Mouse (Mus musculus) kidney, embryonic 16.5 days (tissue): ENCODE results near the gene Tmem132b. TPM values are rescaled to one million over a fixed set of nuclear protein-coding genes. Genes with fewer than 3 reads are reported as not detected.

Experiments used
- ATAC-seq: fragments of 200-750 bp; cut with Nextera tagmentation; 2 replicates; pipeline ENCODE4 v1.8.0; 2017; ENCODE audit warnings: moderate TSS enrichment; ENCODE audit not compliant: low FRiP score, low TSS enrichment
- H3K27ac ChIP-seq: fragments of 300-500 bp; sonication (generic); 2 replicates; pipeline ENCODE4 v1.5.1; 2014; ENCODE audit warnings: low read length
- H3K27me3 ChIP-seq: fragments of 300-500 bp; sonication (generic); 2 replicates; pipeline ENCODE4 v1.6.1; 2014; ENCODE audit warnings: low read length, control low read depth, mixed read lengths; ENCODE audit not compliant: insufficient read depth
- H3K36me3 ChIP-seq: fragments of 300-500 bp; sonication (generic); 2 replicates; pipeline ENCODE4 v1.6.1; 2014; ENCODE audit warnings: low read length, control low read depth, mixed read lengths; ENCODE audit not compliant: insufficient read depth
- H3K4me1 ChIP-seq: fragments of 300-500 bp; sonication (generic); 2 replicates; pipeline ENCODE4 v1.6.1; 2014; ENCODE audit warnings: low read length, control low read depth, mixed read lengths; ENCODE audit not compliant: insufficient read depth
- H3K4me2 ChIP-seq: fragments of 300-500 bp; sonication (generic); replicated peaks from 2 replicates; pipeline ENCODE4 v1.6.1; 2014; ENCODE audit warnings: low read depth, low read length
- H3K4me3 ChIP-seq: fragments of 300-500 bp; sonication (generic); 2 replicates; pipeline ENCODE4 v1.5.1; 2014; ENCODE audit warnings: mild to moderate bottlenecking, low read length
- H3K9ac ChIP-seq: fragments of 300-500 bp; sonication (generic); replicated peaks from 2 replicates; pipeline ENCODE4 v1.6.1; 2014; ENCODE audit warnings: low read length
- H3K9me3 ChIP-seq: fragments of 300-500 bp; sonication (generic); 2 replicates; pipeline ENCODE4 v1.6.1; 2016; ENCODE audit warnings: low read length, control low read depth
- WGBS: fragments of 180-500 bp; shearing (Covaris S2); extraction: QIAGEN DNeasy Blood & Tissue Kit; methylation state at CpG from one replicate; pipeline ENCODE4 v1.1.7; 2014; 5-methylcytosine and 5-hydroxymethylcytosine counted together
- polyA plus RNA-seq: library from polyadenylated mRNA; unstranded; fragments of >200 nt; fragmentation: Nextera tagmentation; extraction: Ambion mirVana; gene quantifications from 2 replicates; pipeline ENCODE4 v1.2.1, GENCODE M21; 2015

Tmem132b gene
- polyA plus RNA-seq, 1 experiment from 2014 or later: 0.39 TPM

DNA sequence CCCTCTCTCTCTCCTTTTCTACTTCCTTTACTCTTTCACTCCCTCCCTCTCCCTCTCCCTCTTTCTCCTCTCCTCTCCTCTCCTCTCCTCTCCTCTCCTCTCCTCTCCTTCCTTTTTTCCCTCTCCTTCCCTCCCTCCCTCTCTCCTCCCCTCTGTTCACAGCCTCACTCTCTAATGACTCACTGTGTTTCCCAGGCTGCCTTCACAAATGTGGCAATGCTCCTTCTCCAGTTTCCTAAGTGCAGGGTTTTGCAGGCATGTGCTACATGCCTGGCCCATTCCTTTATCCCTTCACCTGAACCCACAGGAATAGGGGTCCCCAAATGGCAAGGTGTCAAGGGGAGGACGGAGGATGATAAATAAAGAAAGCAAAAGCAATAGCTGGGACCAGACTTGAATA lies 236.4 kb downstream of the Tmem132b start:
- H3K9ac ChIP-seq: no peak overlapping the region
- no peak overlapping the region for H3K27ac ChIP-seq
- H3K36me3 ChIP-seq: no peaks in the 10 kb centered on the region
- WGBS: 15% methylated on average over 1 of the region's 1 CpGs
- no peaks in the 10 kb centered on the region for H3K27me3 ChIP-seq
- no peak overlapping the region for H3K4me2 ChIP-seq
- peaks cover 3% of the 10 kb centered on the region; the same call in 1 of the 2 replicates for H3K9me3 ChIP-seq
- no peaks in the 10 kb centered on the region for H3K4me1 ChIP-seq
- no peak overlapping the region for H3K4me3 ChIP-seq
- no peak for ATAC-seq

DNA sequence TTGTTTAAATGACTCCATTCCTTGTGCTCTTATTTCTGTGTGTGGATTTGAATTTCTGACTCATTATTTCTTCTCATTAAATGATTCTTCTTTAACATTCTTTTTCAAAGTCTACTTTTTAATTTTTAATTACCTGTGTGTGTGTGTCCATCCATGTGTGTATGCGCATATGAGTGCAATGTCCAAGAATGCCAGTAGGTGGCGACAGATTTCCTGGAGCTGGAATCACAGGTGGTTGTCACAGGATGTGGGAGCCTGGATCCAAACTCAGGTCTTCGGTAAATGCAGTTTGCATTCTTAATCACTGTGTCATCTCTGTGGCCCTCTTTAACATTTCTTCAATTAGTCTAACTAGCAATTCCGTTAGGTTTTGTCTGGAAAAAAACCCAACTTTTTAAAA lies 240.7 kb downstream of the Tmem132b start:
- no peak overlapping the region for H3K27ac ChIP-seq
- H3K27me3 ChIP-seq: no peaks in the 10 kb centered on the region
- WGBS: 94% methylated on average over 4 of the region's 4 CpGs
- peaks cover 3% of the 10 kb centered on the region; the same call in 1 of the 2 replicates for H3K9me3 ChIP-seq
- no peak overlapping the region for H3K4me3 ChIP-seq
- no peak overlapping the region for H3K9ac ChIP-seq
- no peaks in the 10 kb centered on the region for H3K4me1 ChIP-seq
- no peaks in the 10 kb centered on the region for H3K36me3 ChIP-seq
- H3K4me2 ChIP-seq: no peak overlapping the region
- no peak for ATAC-seq

DNA sequence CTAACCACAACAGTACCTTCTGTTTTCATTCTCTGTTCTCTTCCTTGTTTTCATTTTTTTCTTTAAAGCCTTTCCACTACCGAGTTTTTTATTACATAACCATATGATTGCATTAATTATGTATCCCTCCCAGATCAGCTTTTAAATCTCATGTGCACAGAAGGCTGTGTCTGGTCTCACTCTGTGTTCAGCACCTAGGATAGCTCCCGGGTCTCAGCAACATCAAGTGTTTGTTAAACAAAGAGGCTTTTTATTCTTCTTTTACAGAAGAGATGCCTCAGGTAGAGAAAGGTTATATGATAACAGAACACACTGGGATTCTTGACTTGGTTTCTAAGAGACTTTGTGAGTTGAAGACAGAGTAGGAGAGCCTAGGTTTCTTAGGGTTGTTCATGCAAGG lies 241.2 kb downstream of the Tmem132b start:
- Histone ChIP-seq H3K27me3 (no peaks in the 10 kb centered on the region), H3K9ac (no peak overlapping the region), H3K4me1 (no peaks in the 10 kb centered on the region), H3K4me3 (no peak overlapping the region), H3K4me2 (no peak overlapping the region), H3K9me3 (peaks cover 3% of the 10 kb centered on the region; the same call in 1 of the 2 replicates), H3K36me3 (no peaks in the 10 kb centered on the region), H3K27ac (no peak overlapping the region)
- 35% methylated on average over 2 of the region's 2 CpGs for WGBS
- no peak for ATAC-seq

DNA sequence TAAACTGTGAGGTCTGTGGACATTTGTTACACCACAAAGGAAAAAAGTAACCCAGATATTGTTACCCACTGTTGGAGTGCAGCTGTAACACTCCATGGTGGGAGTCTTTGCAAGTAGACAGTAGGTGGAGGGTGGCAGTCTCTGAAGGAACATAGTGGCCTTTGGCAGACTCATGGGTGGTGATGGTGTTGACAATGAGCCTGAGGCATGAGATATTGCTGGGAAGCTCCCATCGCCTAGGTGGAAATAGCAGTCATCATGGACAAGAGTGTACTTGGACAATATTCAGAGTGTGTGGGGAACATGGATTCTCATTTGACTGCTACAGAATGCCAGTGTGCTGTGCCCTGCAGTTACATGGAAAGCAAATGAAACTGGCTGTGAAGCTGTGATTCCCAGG lies 248.8 kb downstream of the Tmem132b start:
- no peak overlapping the region for H3K4me2 ChIP-seq
- no peaks in the 10 kb centered on the region for H3K27me3 ChIP-seq
- H3K9ac ChIP-seq: no peak overlapping the region
- H3K9me3 ChIP-seq: peaks cover 5% of the 10 kb centered on the region; the same call in 1 of the 2 replicates
- no peaks in the 10 kb centered on the region for H3K4me1 ChIP-seq
- ATAC-seq: no peak
- no peaks in the 10 kb centered on the region for H3K36me3 ChIP-seq
- no peak overlapping the region for H3K4me3 ChIP-seq
- no peak overlapping the region for H3K27ac ChIP-seq
- WGBS: 91% methylated on average over 1 of the region's 1 CpGs

DNA sequence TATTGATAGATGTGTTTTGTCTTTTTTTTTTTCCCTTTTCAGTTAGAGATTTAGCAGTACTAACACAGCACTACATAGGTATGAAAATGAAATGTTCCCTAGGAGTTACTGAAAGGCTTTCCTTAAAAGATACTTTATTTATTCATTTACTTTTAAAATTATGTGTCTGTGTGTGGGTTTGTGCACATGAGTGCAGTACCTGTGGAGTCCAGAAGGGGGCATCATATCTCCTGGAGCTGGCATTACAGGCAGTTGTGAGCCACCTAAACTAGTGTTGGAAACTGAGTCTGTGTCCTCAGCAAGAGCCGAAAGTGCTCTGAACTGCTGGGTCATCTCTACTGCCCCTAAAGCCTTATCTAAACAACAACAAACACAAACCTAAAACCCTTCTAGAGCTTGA lies 261.1 kb downstream of the Tmem132b start:
- Histone ChIP-seq H3K27ac (no peak overlapping the region), H3K4me3 (no peak overlapping the region), H3K9ac (no peak overlapping the region), H3K9me3 (0 out of 2 replicates have a peak, but pooled peaks cover 2% of the 10 kb centered on the region), H3K4me1 (no peaks in the 10 kb centered on the region), H3K36me3 (no peaks in the 10 kb centered on the region), H3K4me2 (no peak overlapping the region), H3K27me3 (no peaks in the 10 kb centered on the region)
- WGBS: 86% methylated on average over 1 of the region's 1 CpGs
- ATAC-seq: no peak

DNA sequence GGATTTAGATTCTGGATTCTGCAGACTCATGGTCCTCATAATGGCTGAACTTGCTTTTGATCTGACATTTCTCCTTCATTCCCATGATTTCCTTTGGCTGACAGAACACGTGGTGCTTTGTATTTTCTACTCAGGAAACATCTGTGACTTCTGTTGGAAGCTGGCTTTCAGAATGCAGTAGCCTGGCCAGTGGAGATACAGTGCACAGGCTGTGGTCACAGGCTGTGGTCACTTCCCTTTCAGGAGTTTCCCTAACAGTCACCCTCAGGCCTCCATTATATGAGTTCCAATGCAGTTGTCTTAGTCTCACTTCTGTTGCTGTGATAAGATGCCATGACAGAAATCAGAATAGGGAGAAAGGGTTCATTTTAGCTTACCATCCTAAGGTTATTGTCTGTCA lies 262.7 kb downstream of the Tmem132b start:
- H3K4me2 ChIP-seq: no peak overlapping the region
- no peaks in the 10 kb centered on the region for H3K4me1 ChIP-seq
- H3K27ac ChIP-seq: no peak overlapping the region
- no peak for ATAC-seq
- no peaks in the 10 kb centered on the region for H3K27me3 ChIP-seq
- no peaks in the 10 kb centered on the region for H3K9me3 ChIP-seq
- no peak overlapping the region for H3K4me3 ChIP-seq
- WGBS: 58% methylated on average over 1 of the region's 1 CpGs
- H3K9ac ChIP-seq: no peak overlapping the region
- no peaks in the 10 kb centered on the region for H3K36me3 ChIP-seq

DNA sequence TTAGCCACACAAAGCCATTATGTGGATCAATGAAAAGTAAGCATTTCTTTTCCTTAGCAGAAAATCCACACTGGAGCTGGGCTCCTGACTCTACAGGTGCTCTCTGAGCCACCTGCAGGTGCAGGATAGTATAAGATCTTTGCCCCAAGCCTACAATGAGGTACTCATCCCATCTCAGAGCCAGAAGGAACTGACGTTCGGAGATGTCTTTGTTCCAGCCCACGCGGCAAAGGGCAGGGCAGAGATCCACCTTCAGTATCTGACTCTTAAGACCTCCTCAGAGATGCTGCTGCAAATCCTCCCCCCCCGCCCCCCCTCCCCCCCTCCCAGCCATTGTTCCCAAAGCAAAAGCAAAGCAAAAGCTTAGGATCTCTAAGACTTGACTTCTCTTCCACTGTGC lies 268.0 kb downstream of the Tmem132b start:
- H3K27ac ChIP-seq: no peak overlapping the region
- no peak for ATAC-seq
- H3K27me3 ChIP-seq: no peaks in the 10 kb centered on the region
- no peaks in the 10 kb centered on the region for H3K9me3 ChIP-seq
- H3K4me2 ChIP-seq: no peak overlapping the region
- WGBS: 36% methylated on average over 5 of the region's 5 CpGs
- H3K9ac ChIP-seq: no peak overlapping the region
- no peak overlapping the region for H3K4me3 ChIP-seq
- no peaks in the 10 kb centered on the region for H3K36me3 ChIP-seq
- no peaks in the 10 kb centered on the region for H3K4me1 ChIP-seq

DNA sequence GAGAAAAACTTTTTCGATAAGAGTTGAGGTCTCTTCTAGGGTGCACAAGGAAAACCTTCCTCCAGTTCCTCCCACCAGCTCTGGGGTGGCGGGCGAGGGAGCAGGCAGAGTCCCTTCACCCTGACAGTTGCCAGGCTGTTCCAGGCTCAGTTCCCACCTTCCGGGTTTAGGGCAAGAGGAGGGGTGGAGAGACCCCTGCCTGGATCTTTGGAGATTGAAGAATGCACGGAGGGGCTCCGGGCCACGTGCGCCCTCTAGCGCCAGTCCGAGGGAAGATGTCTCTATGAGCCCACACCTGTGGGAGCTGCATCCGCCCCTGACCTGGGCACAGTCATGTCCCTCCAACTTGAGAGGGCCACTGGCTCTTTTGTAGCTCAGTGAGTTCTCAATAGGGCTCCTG lies 268.5 kb downstream of the Tmem132b start:
- ATAC-seq: no peak
- H3K27me3 ChIP-seq: no peaks in the 10 kb centered on the region
- 11% methylated on average over 11 of the region's 11 CpGs for WGBS
- no peak overlapping the region for H3K9ac ChIP-seq
- H3K27ac ChIP-seq: no peak overlapping the region
- no peak overlapping the region for H3K4me3 ChIP-seq
- H3K4me2 ChIP-seq: no peak overlapping the region
- no peaks in the 10 kb centered on the region for H3K36me3 ChIP-seq
- no peaks in the 10 kb centered on the region for H3K4me1 ChIP-seq
- no peaks in the 10 kb centered on the region for H3K9me3 ChIP-seq

DNA sequence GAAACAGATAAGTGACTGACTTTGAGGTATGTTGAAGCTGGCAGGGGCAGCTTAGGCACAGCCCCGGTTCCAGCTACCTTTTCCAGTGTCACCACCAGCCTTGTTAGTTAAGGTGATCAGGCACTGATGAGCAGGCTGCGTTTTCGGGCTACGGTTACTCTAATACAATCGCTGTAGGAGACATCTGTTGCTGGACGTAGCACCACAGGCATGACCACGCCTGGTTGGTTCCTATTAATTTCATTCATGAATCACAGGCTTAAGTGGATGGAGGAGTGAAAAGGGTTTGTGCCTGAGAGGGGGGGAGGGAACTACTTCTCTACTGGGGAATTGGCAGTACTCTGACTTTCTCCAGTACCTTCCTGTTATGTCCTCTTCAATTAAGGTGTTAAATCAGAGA lies 271.2 kb downstream of the Tmem132b start:
- H3K4me1 ChIP-seq: no peaks in the 10 kb centered on the region
- 83% methylated on average over 7 of the region's 7 CpGs for WGBS
- H3K4me2 ChIP-seq: no peak overlapping the region
- H3K9me3 ChIP-seq: no peaks in the 10 kb centered on the region
- no peak overlapping the region for H3K9ac ChIP-seq
- H3K27me3 ChIP-seq: no peaks in the 10 kb centered on the region
- H3K36me3 ChIP-seq: no peaks in the 10 kb centered on the region
- no peak for ATAC-seq
- H3K4me3 ChIP-seq: no peak overlapping the region
- H3K27ac ChIP-seq: no peak overlapping the region

DNA sequence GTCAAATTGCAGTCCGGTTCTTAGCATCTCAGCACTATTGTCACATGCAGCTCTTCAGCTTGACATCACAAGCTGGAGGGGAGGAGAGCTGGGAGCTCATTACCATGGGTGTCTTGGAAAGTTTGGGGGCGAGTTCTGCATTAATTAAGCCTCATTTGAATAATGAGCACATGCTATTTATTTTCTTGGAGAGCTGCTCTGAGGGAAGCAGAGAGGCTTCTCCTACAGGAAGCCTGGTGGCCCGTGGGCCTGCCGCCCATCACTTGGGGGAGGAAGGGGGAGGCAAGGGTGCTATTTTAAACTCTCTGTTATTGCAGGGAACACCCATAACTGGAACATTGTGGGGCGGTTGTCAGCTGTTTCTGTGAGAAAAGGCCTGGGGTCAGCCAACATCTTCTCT lies 273.8 kb downstream of the Tmem132b start:
- Histone ChIP-seq H3K4me2 (no peak overlapping the region), H3K27me3 (no peaks in the 10 kb centered on the region), H3K9me3 (no peaks in the 10 kb centered on the region), H3K36me3 (no peaks in the 10 kb centered on the region), H3K4me3 (no peak overlapping the region), H3K9ac (no peak overlapping the region), H3K27ac (no peak overlapping the region), H3K4me1 (no peaks in the 10 kb centered on the region)
- 58% methylated on average over 5 of the region's 5 CpGs for WGBS
- ATAC-seq: no peak

DNA sequence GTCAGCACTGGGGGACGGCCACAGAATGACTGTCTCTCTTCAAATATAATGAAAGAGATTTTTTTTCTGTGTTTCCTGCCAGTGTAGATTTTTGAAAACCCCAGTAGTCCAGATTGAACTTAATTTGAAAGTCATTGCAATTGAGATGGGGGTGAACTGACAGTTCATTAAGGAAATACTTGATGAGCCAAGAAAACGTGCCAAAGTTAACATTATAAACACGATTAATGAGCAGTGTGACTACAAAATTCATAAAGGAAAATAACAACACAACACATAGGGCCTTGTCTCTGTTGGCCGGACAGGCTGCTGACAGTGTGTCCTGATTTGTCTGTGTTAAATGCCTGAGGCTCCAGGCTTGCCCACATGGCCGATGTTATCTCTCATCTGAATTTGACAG lies 276.3 kb downstream of the Tmem132b start:
- H3K9me3 ChIP-seq: 0 out of 2 replicates have a peak, but pooled peaks cover 2% of the 10 kb centered on the region
- no peaks in the 10 kb centered on the region for H3K4me1 ChIP-seq
- H3K36me3 ChIP-seq: no peaks in the 10 kb centered on the region
- no peaks in the 10 kb centered on the region for H3K27me3 ChIP-seq
- H3K4me3 ChIP-seq: no peak overlapping the region
- 79% methylated on average over 5 of the region's 5 CpGs for WGBS
- no peak for ATAC-seq
- no peak overlapping the region for H3K4me2 ChIP-seq
- no peak overlapping the region for H3K27ac ChIP-seq
- no peak overlapping the region for H3K9ac ChIP-seq
